Mouse (Mus musculus) forebrain, embryonic 15.5 days (tissue): Measurements from ENCODE around the gene Uba52. TPM values are rescaled to one million over a fixed set of nuclear protein-coding genes. Genes with fewer than 3 reads are reported as not detected.

Experiments
- ATAC-seq: fragments of 200-750 bp; cut with Nextera tagmentation; replicated peaks from 2 replicates; pipeline ENCODE4 v1.8.0; 2017; ENCODE audit warnings: mild to moderate bottlenecking, moderate TSS enrichment, moderate library complexity
- H3K27ac ChIP-seq: fragments of 300-500 bp; sonication (generic); replicated peaks from 2 replicates; pipeline ENCODE4 v1.5.1; 2015; ENCODE audit warnings: mild to moderate bottlenecking, inconsistent platforms
- H3K27me3 ChIP-seq: fragments of 300-500 bp; sonication (generic); 2 replicates; pipeline ENCODE4 v1.6.1; 2015; ENCODE audit warnings: inconsistent platforms
- H3K36me3 ChIP-seq: fragments of 300-500 bp; sonication (generic); 2 replicates; pipeline ENCODE4 v1.6.1; 2015; ENCODE audit warnings: mild to moderate bottlenecking, inconsistent platforms
- H3K4me1 ChIP-seq: fragments of 300-500 bp; sonication (generic); 2 replicates; pipeline ENCODE4 v1.6.1; 2015; ENCODE audit warnings: inconsistent platforms
- H3K4me2 ChIP-seq: fragments of 300-500 bp; sonication (generic); replicated peaks from 2 replicates; pipeline ENCODE4 v1.6.1; 2015; ENCODE audit warnings: mild to moderate bottlenecking, inconsistent platforms
- H3K4me3 ChIP-seq: fragments of 300-500 bp; sonication (generic); 2 replicates; pipeline ENCODE4 v1.5.1; 2015; ENCODE audit warnings: mild to moderate bottlenecking, inconsistent platforms
- H3K9ac ChIP-seq: fragments of 300-500 bp; sonication (generic); replicated peaks from 2 replicates; pipeline ENCODE4 v1.6.1; 2015; ENCODE audit warnings: mild to moderate bottlenecking, inconsistent platforms
- H3K9me3 ChIP-seq: fragments of 300-500 bp; sonication (generic); 2 replicates; pipeline ENCODE4 v1.6.1; 2016; ENCODE audit warnings: inconsistent platforms
- WGBS: fragments of 180-500 bp; shearing (Covaris S2); methylation state at CpG from one replicate; pipeline ENCODE4 v1.1.7; 2015; ENCODE audit warnings: mixed read lengths; 5-methylcytosine and 5-hydroxymethylcytosine counted together
- polyA plus RNA-seq: library from polyadenylated mRNA; unstranded; fragments of >200 nt; fragmentation: Nextera tagmentation; extraction: Ambion mirVana; gene quantifications from 2 replicates; pipeline ENCODE4 v1.2.1, GENCODE M21; 2015

Uba52 gene
- polyA plus RNA-seq, 1 experiment from 2014 or later, result 724 TPM

- WGBS, result 16% methylated on average over 25 of the region's 25 CpGs
These were observed 1.2 kb downstream of the Uba52 start for GRCm38 (mm10) chr8:70509281-70509952.

DNA sequence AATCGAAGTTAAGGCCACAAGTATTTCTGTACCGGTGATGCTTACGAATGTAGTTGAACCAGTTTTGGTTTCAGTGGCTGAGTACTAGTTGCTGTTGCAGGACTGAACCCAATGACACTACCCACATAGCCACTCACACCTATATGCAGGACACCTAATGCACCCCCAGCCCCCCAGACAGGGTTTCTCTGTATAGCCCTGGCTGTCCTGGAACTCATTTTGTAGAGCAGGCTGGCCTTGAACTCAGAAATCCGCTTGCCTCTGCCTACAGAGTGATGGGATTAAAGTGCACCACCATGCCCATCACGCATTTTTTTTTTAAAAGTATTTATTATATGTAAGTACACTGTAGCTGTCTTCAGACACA, 3.6 kb downstream of the Uba52 start:
- peak overlapping the region; percentile 96; the same call in 1 of the 2 replicates for H3K27ac ChIP-seq
- peak overlapping the region; percentile 92; the same call in 1 of the 2 replicates for H3K4me3 ChIP-seq
- H3K27me3 ChIP-seq, result peaks cover 11% of the 10 kb centered on the region
- WGBS, result 58% methylated on average over 5 of the region's 5 CpGs
- H3K9me3 ChIP-seq, result no peaks in the 10 kb centered on the region
- H3K9ac ChIP-seq, result peak overlapping the region; percentile 98; the same call in 1 of the 2 replicates
- peaks cover 19% of the 10 kb centered on the region for H3K36me3 ChIP-seq
- H3K4me1 ChIP-seq, result peaks cover 56% of the 10 kb centered on the region
- H3K4me2 ChIP-seq, result no peak overlapping the region; the same call in 1 of the 2 replicates
- ATAC-seq, result no peak

More at GRCm38 (mm10) chr8:70509281-70509952, 1.2 kb downstream of the Uba52 start:
- H3K27me3 ChIP-seq, result no peaks in the 10 kb centered on the region
- no peak for ATAC-seq
- H3K4me1 ChIP-seq, result peaks cover 41% of the 10 kb centered on the region
- peaks cover 28% of the 10 kb centered on the region for H3K36me3 ChIP-seq
- H3K27ac ChIP-seq, result peak overlapping the region; percentile 99; the same call in 1 of the 2 replicates
- H3K9me3 ChIP-seq, result no peaks in the 10 kb centered on the region
- peak overlapping the region; percentile 97 for H3K4me2 ChIP-seq
- H3K4me3 ChIP-seq, result peak overlapping the region; percentile 84
- peak overlapping the region; percentile 89 for H3K9ac ChIP-seq

GRCm38 (mm10) chr8:70506328-70507026, 4.1 kb downstream of the Uba52 start, which contains the start of gene Rex1bd:
Gene Rex1bd (minus strand): TSS chr8:70506752.
- H3K4me2 ChIP-seq, result peak within 1 kb of the TSS; percentile 69
- WGBS, result 3% methylated on average over 40 of the region's 40 CpGs
- H3K27me3 ChIP-seq, result peaks cover 16% of the 10 kb centered on the region
- peak within 1 kb of the TSS; percentile 96 for H3K27ac ChIP-seq
- H3K9ac ChIP-seq, result peak within 1 kb of the TSS; percentile 98
- ATAC-seq, result peak; percentile 85
- H3K4me1 ChIP-seq, result peaks cover 62% of the 10 kb centered on the region
- H3K36me3 ChIP-seq, result peaks cover 19% of the 10 kb centered on the region
- H3K4me3 ChIP-seq, result peak within 1 kb of the TSS; percentile 92
- H3K9me3 ChIP-seq, result no peaks in the 10 kb centered on the region

- H3K27me3 ChIP-seq, result peaks cover 23% of the 10 kb centered on the region
- H3K9me3 ChIP-seq, result no peaks in the 10 kb centered on the region
- 39% methylated on average over 32 of the region's 32 CpGs for WGBS
- peak overlapping the region; percentile 69 for H3K4me2 ChIP-seq
- peaks cover 62% of the 10 kb centered on the region for H3K4me1 ChIP-seq
- peaks cover 19% of the 10 kb centered on the region for H3K36me3 ChIP-seq
- peak overlapping the region; percentile 98 for H3K9ac ChIP-seq
- peak; percentile 25; the same call in 1 of the 2 replicates for ATAC-seq
- peak overlapping the region; percentile 92 for H3K4me3 ChIP-seq
- peak overlapping the region; percentile 96 for H3K27ac ChIP-seq
These were observed 4.8 kb downstream of the Uba52 start for GRCm38 (mm10) chr8:70505698-70506327.

- 67% methylated on average over 3 of the region's 3 CpGs for WGBS
- H3K27ac ChIP-seq, result no peak overlapping the region
- H3K9me3 ChIP-seq, result no peaks in the 10 kb centered on the region
- H3K36me3 ChIP-seq, result peaks cover 19% of the 10 kb centered on the region
- ATAC-seq, result no peak
- peaks cover 64% of the 10 kb centered on the region for H3K4me1 ChIP-seq
- H3K4me3 ChIP-seq, result 0 out of 2 replicates have a peak overlapping the region, but pooled peaks have one; percentile 92
- 0 out of 2 replicates have a peak overlapping the region, but pooled peaks have one; percentile 3 for H3K4me2 ChIP-seq
- peaks cover 33% of the 10 kb centered on the region for H3K27me3 ChIP-seq
- H3K9ac ChIP-seq, result no peak overlapping the region
These were observed 5.8 kb downstream of the Uba52 start for GRCm38 (mm10) chr8:70504851-70505250.

GRCm38 (mm10) chr8:70504291-70504716, 6.3 kb downstream of the Uba52 start:
- peaks cover 61% of the 10 kb centered on the region for H3K4me1 ChIP-seq
- H3K4me2 ChIP-seq, result 0 out of 2 replicates have a peak overlapping the region, but pooled peaks have one; percentile 3
- H3K27ac ChIP-seq, result no peak overlapping the region
- H3K27me3 ChIP-seq, result peaks cover 38% of the 10 kb centered on the region
- H3K9ac ChIP-seq, result no peak overlapping the region
- no peak for ATAC-seq
- H3K4me3 ChIP-seq, result 0 out of 2 replicates have a peak overlapping the region, but pooled peaks have one; percentile 92
- peaks cover 19% of the 10 kb centered on the region for H3K36me3 ChIP-seq
- H3K9me3 ChIP-seq, result no peaks in the 10 kb centered on the region
- 63% methylated on average over 16 of the region's 16 CpGs for WGBS

GRCm38 (mm10) chr8:70503062-70503750, 7.4 kb downstream of the Uba52 start:
- no peaks in the 10 kb centered on the region for H3K9me3 ChIP-seq
- peaks cover 13% of the 10 kb centered on the region for H3K36me3 ChIP-seq
- no peak overlapping the region for H3K27ac ChIP-seq
- H3K4me1 ChIP-seq, result peaks cover 51% of the 10 kb centered on the region
- no peak overlapping the region for H3K4me2 ChIP-seq
- peaks cover 49% of the 10 kb centered on the region for H3K27me3 ChIP-seq
- ATAC-seq, result no peak
- H3K9ac ChIP-seq, result no peak overlapping the region
- WGBS, result 12% methylated on average over 46 of the region's 46 CpGs
- 0 out of 2 replicates have a peak overlapping the region, but pooled peaks have one; percentile 4 for H3K4me3 ChIP-seq

- Histone ChIP-seq H3K9me3 (no peaks in the 10 kb centered on the region), H3K36me3 (peaks cover 8% of the 10 kb centered on the region), H3K4me2 (0 out of 2 replicates have a peak overlapping the region, but pooled peaks have one; percentile 9), H3K4me3 (no peak overlapping the region), H3K4me1 (peaks cover 51% of the 10 kb centered on the region), H3K27me3 (peaks cover 56% of the 10 kb centered on the region), H3K9ac (no peak overlapping the region), H3K27ac (no peak overlapping the region)
- no peak for ATAC-seq
- WGBS, result 33% methylated on average over 12 of the region's 12 CpGs
These were observed 8.1 kb downstream of the Uba52 start for GRCm38 (mm10) chr8:70502540-70502939.

DNA sequence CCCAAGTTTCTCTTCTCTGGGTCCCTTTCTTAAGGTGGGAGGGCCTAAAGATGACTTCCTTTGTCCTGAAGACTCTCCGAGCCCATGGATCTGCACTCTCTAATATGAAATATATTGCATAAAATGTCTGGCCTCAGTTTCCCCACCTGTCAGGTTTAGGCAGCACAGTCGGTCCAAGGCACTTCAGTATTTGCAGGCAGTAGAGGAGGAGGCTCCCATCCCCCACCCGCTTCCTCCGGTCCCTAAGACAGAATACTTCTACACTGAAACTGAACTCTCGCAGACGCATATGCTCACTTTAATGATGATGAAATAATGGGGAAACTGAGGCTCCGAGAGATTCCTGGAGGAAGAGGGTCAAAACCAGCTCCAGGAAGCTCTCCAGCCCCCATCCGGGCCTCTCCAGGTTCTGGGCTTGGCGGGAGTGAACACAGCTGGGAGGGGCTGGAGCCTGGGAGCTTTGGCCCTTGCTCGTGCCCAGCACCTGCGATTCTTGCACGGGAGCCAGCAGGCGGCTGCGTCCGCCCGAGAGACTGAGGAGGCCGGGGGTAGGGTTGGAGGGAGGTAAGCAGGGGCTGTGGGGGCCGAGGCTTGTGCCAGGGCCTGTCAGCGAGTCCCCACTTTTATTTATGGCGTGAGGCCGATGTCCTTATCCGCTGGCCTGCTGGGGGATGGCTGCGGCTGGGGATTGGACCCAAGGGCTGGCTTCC, 8.6 kb downstream of the Uba52 start:
- Histone ChIP-seq H3K27ac (no peak overlapping the region), H3K4me3 (no peak overlapping the region), H3K36me3 (peaks cover 2% of the 10 kb centered on the region; the same call in 1 of the 2 replicates), H3K27me3 (peaks cover 61% of the 10 kb centered on the region), H3K4me1 (peaks cover 49% of the 10 kb centered on the region), H3K9me3 (no peaks in the 10 kb centered on the region), H3K9ac (0 out of 2 replicates have a peak overlapping the region, but pooled peaks have one; percentile 14), H3K4me2 (0 out of 2 replicates have a peak overlapping the region, but pooled peaks have one; percentile 9)
- 10% methylated on average over 23 of the region's 23 CpGs for whole genome bisulfite sequencing
- no peak for ATAC-seq

DNA sequence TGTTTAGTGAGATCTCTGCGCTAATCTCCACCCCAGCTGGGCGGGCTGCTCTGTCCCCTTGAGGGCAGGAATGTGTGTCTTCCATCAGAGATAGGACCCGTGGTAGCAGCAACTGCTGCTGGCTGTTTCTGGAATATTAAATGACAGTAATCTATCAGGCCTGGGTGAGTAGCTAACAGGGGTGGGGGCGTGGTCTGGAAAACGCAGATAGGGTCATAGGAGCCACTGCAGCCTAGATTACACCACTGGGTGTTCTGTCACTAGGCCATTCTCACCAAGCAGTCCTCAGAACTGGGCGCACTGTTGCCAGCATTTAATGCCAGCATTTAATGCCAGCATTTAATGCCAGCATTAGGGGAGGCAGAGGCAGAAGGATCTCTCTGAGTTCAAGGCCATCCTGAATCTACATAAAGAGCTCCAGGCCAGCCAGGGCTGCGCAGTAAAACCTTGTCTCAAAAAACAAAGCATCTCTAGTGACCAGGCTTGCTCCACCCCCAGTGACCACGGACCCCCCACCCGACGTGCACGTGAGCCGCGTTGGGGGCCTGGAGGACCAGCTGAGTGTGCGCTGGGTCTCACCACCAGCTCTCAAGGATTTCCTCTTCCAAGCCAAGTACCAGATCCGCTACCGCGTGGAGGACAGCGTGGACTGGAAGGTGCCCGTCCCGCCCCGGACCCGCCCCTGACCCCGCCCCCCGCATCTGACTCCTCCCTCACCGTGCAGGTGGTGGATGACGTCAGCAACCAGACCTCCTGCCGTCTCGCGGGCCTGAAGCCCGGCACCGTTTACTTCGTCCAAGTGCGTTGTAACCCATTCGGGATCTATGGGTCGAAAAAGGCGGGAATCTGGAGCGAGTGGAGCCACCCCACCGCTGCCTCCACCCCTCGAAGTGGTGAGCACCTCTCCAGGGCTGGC, 10.0 kb downstream of the Uba52 start:
- Histone ChIP-seq H3K27me3 (peaks cover 75% of the 10 kb centered on the region), H3K27ac (no peak overlapping the region)
- WGBS, result 7% methylated on average over 38 of the region's 39 CpGs

More for the DNA sequence above, 10.0 kb downstream of the Uba52 start:
- H3K9me3 ChIP-seq, result no peaks in the 10 kb centered on the region
- H3K4me3 ChIP-seq, result peak overlapping the region; percentile 1; the same call in 1 of the 2 replicates
- no peaks in the 10 kb centered on the region for H3K36me3 ChIP-seq
- ATAC-seq, result no peak
- no peak overlapping the region for H3K9ac ChIP-seq
- H3K4me1 ChIP-seq, result peaks cover 43% of the 10 kb centered on the region
- peak overlapping the region; percentile 21; the same call in 1 of the 2 replicates for H3K4me2 ChIP-seq
